Mouse (Mus musculus): ENCODE data around the gene Prkd1.

- TF ChIP-seq CTCF (IDR thresholded peaks at IDR 0.05; ENCODE audit: low read depth, low read length) (no peak), TAL1 (conservative IDR thresholded peaks at IDR 0.05; ENCODE audit: low read depth, low read length) (no peak)
Observed at GRCm38 (mm10) chr12:50537006-50537405, 111.9 kb downstream of the Prkd1 start.

All from G1E (cell line).